Mouse (Mus musculus): ENCODE measurements around the gene Gap43.

Gene Gap43

GRCm38 (mm10) chr16:42294056-42294455, 46.4 kb downstream of the Gap43 start:
- DNase-seq, result no peak

- DNase-seq, result no peak
These were observed 48.9 kb downstream of the Gap43 start for GRCm38 (mm10) chr16:42291572-42291971.

GRCm38 (mm10) chr16:42284005-42284404, 56.4 kb downstream of the Gap43 start:
- peak; percentile 39 for DNase-seq

GRCm38 (mm10) chr16:42277713-42278112, 62.7 kb downstream of the Gap43 start:
- DNase-seq, result no peak

GRCm38 (mm10) chr16:42277268-42277667, 63.2 kb downstream of the Gap43 start:
- DNase-seq, result no peak

- peak; percentile 82 for DNase-seq
These were observed 64.0 kb downstream of the Gap43 start for GRCm38 (mm10) chr16:42276216-42277141.

GRCm38 (mm10) chr16:42275518-42276215, 64.8 kb downstream of the Gap43 start:
- no peak for DNase-seq

GRCm38 (mm10) chr16:42271213-42271612, 69.2 kb downstream of the Gap43 start:
- DNase-seq, result no peak

GRCm38 (mm10) chr16:42269587-42269967, 70.9 kb downstream of the Gap43 start:
- no peak for DNase-seq

- DNase-seq, result no peak
These were observed 71.4 kb downstream of the Gap43 start for GRCm38 (mm10) chr16:42268843-42269586.

GRCm38 (mm10) chr16:42265185-42265584, 75.3 kb downstream of the Gap43 start:
- no peak for DNase-seq

GRCm38 (mm10) chr16:42262935-42263542, 77.4 kb downstream of the Gap43 start:
- DNase-seq, result no peak

GRCm38 (mm10) chr16:42255693-42256092, 84.8 kb downstream of the Gap43 start:
- DNase-seq, result peak; percentile 42

GRCm38 (mm10) chr16:42255222-42255621, 85.2 kb downstream of the Gap43 start:
- no peak for DNase-seq

GRCm38 (mm10) chr16:42252252-42252651, 88.2 kb downstream of the Gap43 start:
- no peak for DNase-seq

GRCm38 (mm10) chr16:42244121-42244520, 96.3 kb downstream of the Gap43 start:
- peak; percentile 4 for DNase-seq

- no peak for DNase-seq
These were observed 109.1 kb downstream of the Gap43 start for GRCm38 (mm10) chr16:42231306-42231705.
